Comparison of ENCODE assay signal across 21 mouse cellular contexts in the genomic region with DNA sequence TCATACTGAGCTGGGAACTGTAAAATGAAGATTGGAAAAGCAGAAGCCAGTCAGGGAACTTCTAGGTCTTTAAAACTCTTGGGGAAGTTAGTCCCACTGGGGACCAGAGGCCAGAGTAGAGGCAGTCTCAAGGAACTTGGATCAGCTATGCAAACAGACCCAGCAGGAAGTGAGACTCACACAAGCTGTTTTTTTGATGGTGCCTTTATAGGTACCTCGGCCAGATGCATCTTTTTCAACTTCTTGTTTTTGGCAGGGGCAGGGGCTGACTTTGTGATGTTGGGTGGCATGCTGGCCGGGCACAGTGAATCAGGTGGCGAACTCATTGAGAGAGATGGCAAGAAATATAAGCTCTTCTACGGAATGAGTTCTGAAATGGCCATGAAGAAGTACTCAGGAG.
"Had no signal": no experiment of that assay in that cellular context is flagged by ENCODE, and none has a peak within 500 bp of the region (broad histone marks: within the 10 kb centered on the region; RNA-seq: fewer than 3 reads in every experiment).

No protein-coding gene starts in this region.

- H3K27ac ChIP-seq: liver, embryonic 15.5 days; midbrain, embryonic 10.5 days; midbrain, embryonic 12.5 days; neural tube, embryonic 13.5 days; neural tube, embryonic 15.5 days; stomach, embryonic 15.5 days; stomach, postnatal 0 days had no signal

- H3K27me3 ChIP-seq: liver, embryonic 15.5 days; midbrain, embryonic 12.5 days; neural tube, embryonic 13.5 days; neural tube, embryonic 15.5 days; stomach, embryonic 15.5 days had no signal

- ATAC-seq: midbrain, embryonic 16.5 days had no signal

- DNase-seq: lung, adult 18-20 months; lung, embryonic 14.5 days; lung, postnatal 10 days; lung, postnatal 4 days; midbrain, embryonic 14.5 days; retina, postnatal 1 day; right cerebral cortex, adult 18-20 months; right cerebral cortex, postnatal 25 days; right cerebral cortex, postnatal 4 days; thymus, adult 2 months; thymus, postnatal 25 days; thymus, postnatal 4 days had no signal

- H3K4me3 ChIP-seq: liver, embryonic 15.5 days; midbrain, embryonic 10.5 days; midbrain, embryonic 12.5 days; myocyte; neural tube, embryonic 13.5 days; neural tube, embryonic 15.5 days; stomach, embryonic 15.5 days had no signal

- H3K9ac ChIP-seq: liver, embryonic 15.5 days; lung, embryonic 14.5 days; midbrain, embryonic 12.5 days; neural tube, embryonic 15.5 days; stomach, embryonic 15.5 days had no signal

- H3K4me2 ChIP-seq: liver, embryonic 15.5 days; lung, embryonic 14.5 days; midbrain, embryonic 12.5 days; neural tube, embryonic 13.5 days; neural tube, embryonic 15.5 days; stomach, embryonic 15.5 days had no signal

- H3K9me3 ChIP-seq: liver, embryonic 15.5 days; midbrain, embryonic 10.5 days; midbrain, embryonic 12.5 days; neural tube, embryonic 13.5 days; neural tube, embryonic 15.5 days; stomach, embryonic 15.5 days had no signal
